Mouse (Mus musculus): Measurements from ENCODE around the gene Ankrd6. TPM values are rescaled to one million over a fixed set of nuclear protein-coding genes. Genes with fewer than 3 reads are reported as not detected.

Ankrd6 gene
- total and polyA plus RNA-seq, 3 experiments = 1.3 to 2.1 (median 1.6) TPM

DNA sequence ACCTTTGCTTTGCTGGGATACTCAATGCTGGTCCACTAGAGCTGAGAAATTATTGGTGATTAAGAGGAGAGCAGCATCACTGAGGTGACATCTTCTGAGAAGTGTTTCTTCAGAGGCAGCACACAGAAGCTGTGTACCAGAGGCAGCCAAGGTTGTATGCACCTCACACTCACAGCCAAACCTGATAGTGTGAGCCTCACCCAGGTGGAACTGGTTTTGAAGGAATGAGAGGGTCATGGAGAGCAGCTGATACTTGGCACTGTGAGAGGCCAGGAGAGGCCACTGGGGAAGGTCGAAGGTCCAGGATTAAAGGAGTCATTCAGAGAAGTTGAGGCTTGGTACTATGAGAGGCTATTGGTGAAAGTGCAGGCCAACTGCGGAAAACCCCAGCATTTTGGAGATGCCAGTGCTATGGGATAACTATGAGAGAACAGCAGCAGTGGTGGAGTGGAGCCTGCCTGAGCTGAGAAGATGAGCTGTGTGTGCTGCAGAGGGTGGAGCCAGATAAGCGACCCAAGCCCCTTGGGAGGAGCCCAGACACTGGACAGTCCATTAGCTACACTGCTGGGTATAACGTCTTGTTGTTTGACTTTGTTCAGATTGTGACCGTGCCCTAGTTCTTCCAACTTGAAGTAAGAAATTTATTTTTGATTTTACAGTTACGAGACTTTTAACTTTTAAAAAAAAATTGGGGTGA is 33.8 kb downstream of the Ankrd6 start:
- Histone ChIP-seq H3K36me3 (replicated peaks in 1 of 2; ENCODE audit: control insufficient read depth in 1 of 2, insufficient read depth in 1 of 2, low read length in 1 of 2) (no peaks in the 10 kb centered on the region), H3K79me2 (replicated peaks; ENCODE audit: control insufficient read depth, extremely low read depth, insufficient read depth, poor library complexity, severe bottlenecking) (no peaks in the 10 kb centered on the region), H3K27ac (ENCODE audit: insufficient read depth, low read depth) (no peak overlapping the region), H3K4me2 (ENCODE audit: insufficient read depth, low read depth, poor library complexity, severe bottlenecking) (no peak overlapping the region), H3K9me3 (replicated peaks; ENCODE audit: low read length) (no peaks in the 10 kb centered on the region), H3K4me3 (replicated peaks in 1 of 3; ENCODE audit: low read depth in 2 of 3, low read length in 2 of 3, poor library complexity in 1 of 3) (no peak overlapping the region), H3K4me1 (ENCODE audit: control insufficient read depth in 1 of 2, insufficient read depth in 2 of 2) (peaks cover 4 to 16% of the 10 kb centered on the region in 2 experiments), H3K27me3 (replicated peaks) (no peaks in the 10 kb centered on the region), H3K9ac (ENCODE audit: insufficient read depth, low read depth) (no peak overlapping the region)
- DNase-seq (ENCODE audit: extremely low read depth) = no peak
- TF ChIP-seq ZMIZ1 (IDR thresholded peaks at IDR 0.05; ENCODE audit: low read depth, low read length) (no peak), ZNF384 (IDR thresholded peaks at IDR 0.05; ENCODE audit: low read depth, low read length) (no peak), CTCF (conservative IDR thresholded peaks at IDR 0.05 in 1 of 2, IDR thresholded peaks at IDR 0.05 in 1 of 2; ENCODE audit: low read depth in 2 of 2, low read length in 2 of 2) (no peak), ETS1 (conservative IDR thresholded peaks at IDR 0.05; ENCODE audit: low read depth, low read length) (no peak), SIN3A (IDR thresholded peaks at IDR 0.05; ENCODE audit: low read length) (no peak), ELF1 (IDR thresholded peaks at IDR 0.05; ENCODE audit: low read depth, low read length) (no peak), BHLHE40 (IDR thresholded peaks at IDR 0.05; ENCODE audit: low read depth, low read length) (no peak)
- in situ Hi-C loops (cut with MboI; ENCODE audit: low pct_ligation_motif_present, low pct_unique_long_range_greater_than_20kb, low sequenced_read_pairs) (no loop called here), dilution Hi-C loops (cut with MboI; ENCODE audit: extremely low pct_ligation_motif_present, extremely low pct_unique_long_range_greater_than_20kb, low sequenced_read_pairs) (no loop called here)

DNA sequence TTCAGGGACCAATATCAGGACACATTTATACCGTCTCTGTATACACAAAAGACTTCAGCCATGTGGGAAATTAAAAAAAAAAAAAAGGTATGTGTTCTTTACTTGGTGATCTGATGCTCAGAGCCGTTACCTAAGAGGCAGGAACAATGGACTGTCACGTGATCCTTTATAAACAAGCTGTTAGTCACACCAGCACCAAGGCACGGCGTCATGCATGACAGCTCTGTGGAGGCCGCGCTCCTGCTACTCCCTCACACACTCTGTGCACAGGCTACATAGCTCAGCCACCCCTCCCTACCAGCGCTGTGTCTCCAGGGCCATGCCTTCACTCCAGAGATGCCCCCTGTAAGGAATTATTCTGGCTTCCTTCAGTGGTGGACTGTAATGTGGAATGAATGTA is 34.7 kb downstream of the Ankrd6 start:
- Histone ChIP-seq H3K9ac (ENCODE audit: insufficient read depth, low read depth) (no peak overlapping the region), H3K27ac (ENCODE audit: insufficient read depth, low read depth) (no peak overlapping the region), H3K36me3 (replicated peaks in 1 of 2; ENCODE audit: control insufficient read depth in 1 of 2, insufficient read depth in 1 of 2, low read length in 1 of 2) (no peaks in the 10 kb centered on the region), H3K4me3 (replicated peaks in 1 of 3; ENCODE audit: low read depth in 2 of 3, low read length in 2 of 3, poor library complexity in 1 of 3) (no peak overlapping the region), H3K4me1 (ENCODE audit: control insufficient read depth in 1 of 2, insufficient read depth in 2 of 2) (peaks cover 4 to 16% of the 10 kb centered on the region in 2 experiments), H3K79me2 (replicated peaks; ENCODE audit: control insufficient read depth, extremely low read depth, insufficient read depth, poor library complexity, severe bottlenecking) (no peaks in the 10 kb centered on the region), H3K27me3 (replicated peaks) (no peaks in the 10 kb centered on the region), H3K9me3 (replicated peaks; ENCODE audit: low read length) (no peaks in the 10 kb centered on the region), H3K4me2 (ENCODE audit: insufficient read depth, low read depth, poor library complexity, severe bottlenecking) (no peak overlapping the region)
- dilution Hi-C loops (cut with MboI; ENCODE audit: extremely low pct_ligation_motif_present, extremely low pct_unique_long_range_greater_than_20kb, low sequenced_read_pairs) = no loop called here
- DNase-seq (ENCODE audit: extremely low read depth) = no peak
- no peak for TF ChIP-seq ETS1 (conservative IDR thresholded peaks at IDR 0.05; ENCODE audit: low read depth, low read length)
- no peak for TF ChIP-seq CHD1 (IDR thresholded peaks at IDR 0.05; ENCODE audit: low read depth, low read length)
- 0 out of 2 replicates have a peak, but pooled peaks have one; percentile 19 for TF ChIP-seq BHLHE40 (IDR thresholded peaks at IDR 0.05; ENCODE audit: low read depth, low read length)
- TF ChIP-seq UBTF (IDR thresholded peaks at IDR 0.05; ENCODE audit: low read depth, low read length) = no peak
- no peak for TF ChIP-seq PAX5 (IDR thresholded peaks at IDR 0.05; ENCODE audit: low read length)
- in situ Hi-C loops (cut with MboI; ENCODE audit: low pct_ligation_motif_present, low pct_unique_long_range_greater_than_20kb, low sequenced_read_pairs) = no loop called here

DNA sequence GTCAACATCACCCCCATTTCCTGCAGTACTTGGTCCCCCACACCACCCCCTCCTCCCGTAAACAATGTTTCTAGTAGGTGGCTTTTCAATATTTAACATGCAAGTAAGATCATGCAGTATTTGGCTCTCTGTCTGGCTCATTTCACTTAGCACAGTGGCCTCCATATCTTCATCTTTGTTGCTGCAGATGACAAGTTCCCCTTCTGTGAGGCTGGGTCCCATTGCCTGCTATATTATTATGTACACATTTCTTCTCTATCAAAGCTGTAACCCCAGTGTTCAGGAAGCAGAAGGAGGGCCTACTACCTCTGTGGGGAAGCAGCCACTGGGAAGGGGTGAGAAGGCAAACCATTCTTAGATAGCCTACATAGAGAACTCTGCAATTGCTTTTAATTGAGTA is 40.6 kb downstream of the Ankrd6 start:
- Histone ChIP-seq H3K36me3 (replicated peaks in 1 of 2; ENCODE audit: control insufficient read depth in 1 of 2, insufficient read depth in 1 of 2, low read length in 1 of 2) (no peaks in the 10 kb centered on the region), H3K4me2 (ENCODE audit: insufficient read depth, low read depth, poor library complexity, severe bottlenecking) (no peak overlapping the region), H3K9ac (ENCODE audit: insufficient read depth, low read depth) (no peak overlapping the region), H3K9me3 (replicated peaks; ENCODE audit: low read length) (no peaks in the 10 kb centered on the region), H3K4me1 (ENCODE audit: control insufficient read depth in 1 of 2, insufficient read depth in 2 of 2) (peaks cover 18 to 50% of the 10 kb centered on the region in 2 experiments), H3K27me3 (replicated peaks) (no peaks in the 10 kb centered on the region), H3K27ac (ENCODE audit: insufficient read depth, low read depth) (no peak overlapping the region), H3K79me2 (replicated peaks; ENCODE audit: control insufficient read depth, extremely low read depth, insufficient read depth, poor library complexity, severe bottlenecking) (no peaks in the 10 kb centered on the region), H3K4me3 (replicated peaks in 1 of 3; ENCODE audit: low read depth in 2 of 3, low read length in 2 of 3, poor library complexity in 1 of 3) (no peak overlapping the region)
- no peak for TF ChIP-seq USF2 (conservative IDR thresholded peaks at IDR 0.05; ENCODE audit: low read depth, low read length)
- TF ChIP-seq RCOR1 (conservative IDR thresholded peaks at IDR 0.05; ENCODE audit: low read depth, low read length) = no peak
- no peak for TF ChIP-seq CHD2 (IDR thresholded peaks at IDR 0.05; ENCODE audit: low read length)
- no peak for TF ChIP-seq ZKSCAN1 (IDR thresholded peaks at IDR 0.05; ENCODE audit: borderline replicate concordance, low read depth, low read length)
- TF ChIP-seq MYC (IDR thresholded peaks at IDR 0.05; ENCODE audit: low read depth, low read length) = no peak
- dilution Hi-C loops (cut with MboI; ENCODE audit: extremely low pct_ligation_motif_present, extremely low pct_unique_long_range_greater_than_20kb, low sequenced_read_pairs) = no loop called here
- DNase-seq (ENCODE audit: extremely low read depth) = no peak
- in situ Hi-C loops (cut with MboI; ENCODE audit: low pct_ligation_motif_present, low pct_unique_long_range_greater_than_20kb, low sequenced_read_pairs) = no loop called here
